Mouse (Mus musculus): ENCODE measurements around the gene Tbk1. TPM values are rescaled to one million over a fixed set of nuclear protein-coding genes. Genes with fewer than 3 reads are reported as not detected.

Gene Tbk1
- 33.8 and 34.4 TPM in 2 replicates for polyA plus RNA-seq (2016; fragmentation: Nextera tagmentation; extraction: Ambion mirVana)

DNA sequence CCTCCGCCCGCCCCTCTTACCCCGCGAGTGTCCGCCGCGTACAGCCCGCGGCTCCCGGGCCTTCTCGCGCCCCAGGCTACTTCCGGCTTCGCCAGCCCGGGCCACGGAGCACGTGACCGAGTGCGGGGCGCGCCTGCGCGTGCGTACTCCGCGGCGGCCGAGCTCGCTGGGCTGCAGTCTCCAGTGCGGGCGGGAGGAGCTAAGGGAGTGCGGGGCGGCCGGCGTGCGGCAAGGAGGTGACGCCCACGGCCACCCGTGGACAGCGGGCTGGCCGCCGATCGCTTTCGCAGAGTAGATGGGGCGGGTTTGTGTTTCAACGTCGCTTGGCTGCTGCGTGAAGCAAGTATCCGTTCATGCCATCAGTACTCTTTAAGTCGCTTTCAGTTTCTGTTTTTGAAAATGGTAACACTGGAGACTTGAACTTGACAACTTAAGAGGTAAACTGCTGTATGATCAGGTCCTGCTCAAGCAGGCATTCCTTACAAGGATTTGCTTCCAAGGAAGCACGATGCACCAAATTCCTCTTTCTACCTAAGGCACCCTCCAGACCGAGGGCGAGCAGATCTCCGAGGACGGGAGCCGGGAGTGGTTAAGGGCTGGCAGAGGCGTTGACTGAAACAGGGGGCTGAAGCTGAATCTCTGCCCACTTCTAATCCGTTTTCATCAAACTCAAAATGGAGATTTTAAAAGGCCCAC is at the start of gene Tbk1:
Tbk1 (minus strand) TSS at position 113 of the 696 bp plus-strand sequence.
- Histone ChIP-seq H3K9ac (peak within 1 kb of the TSS; percentile 94), H3K4me2 (replicated peaks) (peak within 1 kb of the TSS; percentile 65), H3K4me1 (peaks cover 14% of the 10 kb centered on the region), H3K4me3 (peak within 1 kb of the TSS; percentile 88), H3K9me3 (no peaks in the 10 kb centered on the region), H3K36me3 (peaks cover 41% of the 10 kb centered on the region), H3K27me3 (no peaks in the 10 kb centered on the region), H3K27ac (peak within 1 kb of the TSS; percentile 60)
- peak; percentile 97 for ATAC-seq (ENCODE audit: insufficient number of reproducible peaks, insufficient read depth, low FRiP score, low TSS enrichment)
- WGBS: under 1% methylated on average over 56 of the region's 58 CpGs

DNA sequence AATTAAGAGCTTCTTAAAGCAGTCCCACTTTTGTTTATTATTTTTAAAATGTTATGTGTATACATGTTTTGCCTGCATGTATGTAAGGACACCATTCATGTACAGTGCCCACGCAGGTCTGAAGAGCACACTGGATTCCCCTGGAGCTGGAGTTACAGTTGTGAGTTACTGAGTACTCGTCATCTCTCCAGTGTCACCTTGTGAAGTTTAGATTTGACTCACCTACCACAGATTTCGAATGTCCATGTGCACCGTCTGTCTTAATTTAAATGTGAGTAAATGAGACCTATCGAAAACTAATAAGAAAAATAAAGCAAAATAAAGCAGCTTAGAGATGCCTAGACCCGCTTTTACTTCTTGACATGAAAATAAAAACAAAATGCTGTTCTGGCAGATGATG is 49.7 kb upstream of the Tbk1 start:
- WGBS: 88% methylated on average over 6 of the region's 6 CpGs
- no peak for ATAC-seq (ENCODE audit: insufficient number of reproducible peaks, insufficient read depth, low FRiP score, low TSS enrichment)

DNA sequence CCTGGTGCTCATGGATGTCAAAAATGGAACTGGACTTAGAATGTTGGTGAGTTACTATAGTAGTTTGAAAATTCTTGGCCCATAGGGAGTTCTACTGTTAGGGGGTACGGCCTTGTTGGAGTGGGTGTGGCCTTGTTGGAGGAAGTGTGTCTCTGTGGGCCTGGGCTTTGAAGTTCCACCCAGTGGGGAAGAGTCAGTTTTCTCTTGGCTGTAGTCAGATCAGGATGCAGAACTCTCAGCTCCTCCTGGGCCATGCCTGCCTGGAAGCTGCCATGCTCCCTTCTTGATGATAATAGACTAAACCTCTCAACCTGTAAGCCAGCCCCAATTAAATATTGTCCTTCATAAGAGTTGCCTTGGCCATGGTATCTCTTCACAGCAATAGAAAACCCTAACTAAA is 47.6 kb upstream of the Tbk1 start:
- Histone ChIP-seq H3K4me3 (no peak overlapping the region), H3K27me3 (no peaks in the 10 kb centered on the region), H3K9ac (no peak overlapping the region), H3K4me2 (replicated peaks) (no peak overlapping the region), H3K27ac (no peak overlapping the region), H3K9me3 (no peaks in the 10 kb centered on the region), H3K4me1 (no peaks in the 10 kb centered on the region), H3K36me3 (no peaks in the 10 kb centered on the region)
- no peak for ATAC-seq (ENCODE audit: insufficient number of reproducible peaks, insufficient read depth, low FRiP score, low TSS enrichment)
- 40% methylated on average over 1 of the region's 1 CpGs for WGBS

More for the DNA sequence above, 49.7 kb upstream of the Tbk1 start:
- Histone ChIP-seq H3K27ac (no peak overlapping the region), H3K4me3 (no peak overlapping the region), H3K9ac (no peak overlapping the region), H3K27me3 (no peaks in the 10 kb centered on the region), H3K36me3 (no peaks in the 10 kb centered on the region), H3K4me2 (replicated peaks) (no peak overlapping the region), H3K4me1 (no peaks in the 10 kb centered on the region; the same call in 1 of the 2 replicates), H3K9me3 (no peaks in the 10 kb centered on the region)

DNA sequence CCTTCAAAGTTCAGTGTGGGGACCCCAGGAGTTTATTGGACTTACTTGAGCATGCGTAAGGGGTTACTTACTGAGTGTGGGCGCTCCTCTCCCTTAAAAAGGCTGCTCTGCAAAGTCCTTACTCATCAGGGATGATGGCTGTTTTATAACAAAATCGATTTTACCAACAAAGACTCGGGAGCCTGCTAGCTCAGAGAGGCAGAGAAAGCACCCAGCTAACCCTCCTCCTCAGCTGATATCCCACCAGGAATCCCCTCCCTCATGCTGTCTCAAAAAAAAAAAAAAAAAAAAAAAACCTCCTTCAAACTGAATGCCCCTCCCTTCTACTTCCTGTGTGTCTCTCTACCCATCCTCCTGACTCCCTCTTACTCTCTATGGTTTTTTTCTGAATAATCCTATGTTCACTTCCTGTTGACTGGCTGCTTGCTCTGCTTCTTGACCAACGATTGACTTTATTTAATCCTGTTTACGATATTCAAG is 42.0 kb upstream of the Tbk1 start:
- no peak overlapping the region for H3K4me2 ChIP-seq (replicated peaks)
- H3K4me3 ChIP-seq: no peak overlapping the region
- H3K9me3 ChIP-seq: no peaks in the 10 kb centered on the region
- ATAC-seq (ENCODE audit: insufficient number of reproducible peaks, insufficient read depth, low FRiP score, low TSS enrichment): no peak
- H3K36me3 ChIP-seq: no peaks in the 10 kb centered on the region
- peaks cover 10% of the 10 kb centered on the region; the same call in 1 of the 2 replicates for H3K4me1 ChIP-seq
- H3K27me3 ChIP-seq: no peaks in the 10 kb centered on the region
- H3K9ac ChIP-seq: no peak overlapping the region
- H3K27ac ChIP-seq: no peak overlapping the region
- WGBS: 91% methylated on average over 6 of the region's 6 CpGs

DNA sequence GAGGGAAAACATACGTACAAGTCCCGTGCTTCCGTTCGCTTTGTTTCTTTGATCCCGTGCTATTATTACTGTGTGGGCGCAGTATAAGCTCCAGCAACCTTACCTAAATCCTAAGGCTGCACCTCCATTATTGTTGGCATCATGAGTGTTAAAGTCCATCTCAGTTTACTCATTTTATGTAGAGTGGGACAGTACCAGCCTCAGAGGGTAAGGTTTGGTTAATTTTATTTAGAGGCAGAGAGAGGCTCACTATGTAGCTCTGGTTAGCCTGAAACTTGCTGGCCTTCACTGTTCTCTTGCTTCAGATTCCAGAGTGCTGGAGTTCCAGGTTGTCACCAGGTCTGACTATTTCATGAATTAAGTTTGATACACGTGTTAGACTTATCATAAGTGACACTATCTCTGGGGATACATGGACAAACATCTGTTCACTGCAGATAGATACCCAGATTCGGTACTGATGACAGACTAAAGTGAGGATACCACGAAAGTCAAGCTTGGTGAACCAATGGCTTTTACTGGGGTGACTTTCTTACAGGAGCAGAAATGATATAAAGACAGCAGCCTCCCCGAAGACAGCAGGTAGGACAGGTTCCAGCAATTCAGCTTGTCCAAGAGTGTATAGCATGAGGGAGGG is 40.7 kb upstream of the Tbk1 start:
- H3K9ac ChIP-seq: no peak overlapping the region
- H3K27me3 ChIP-seq: no peaks in the 10 kb centered on the region
- no peaks in the 10 kb centered on the region for H3K9me3 ChIP-seq
- peaks cover 10% of the 10 kb centered on the region; the same call in 1 of the 2 replicates for H3K4me1 ChIP-seq
- ATAC-seq (ENCODE audit: insufficient number of reproducible peaks, insufficient read depth, low FRiP score, low TSS enrichment): no peak
- WGBS: 87% methylated on average over 10 of the region's 10 CpGs
- H3K4me2 ChIP-seq (replicated peaks): no peak overlapping the region
- no peak overlapping the region for H3K4me3 ChIP-seq
- H3K27ac ChIP-seq: no peak overlapping the region
- peaks cover under 1% of the 10 kb centered on the region for H3K36me3 ChIP-seq

DNA sequence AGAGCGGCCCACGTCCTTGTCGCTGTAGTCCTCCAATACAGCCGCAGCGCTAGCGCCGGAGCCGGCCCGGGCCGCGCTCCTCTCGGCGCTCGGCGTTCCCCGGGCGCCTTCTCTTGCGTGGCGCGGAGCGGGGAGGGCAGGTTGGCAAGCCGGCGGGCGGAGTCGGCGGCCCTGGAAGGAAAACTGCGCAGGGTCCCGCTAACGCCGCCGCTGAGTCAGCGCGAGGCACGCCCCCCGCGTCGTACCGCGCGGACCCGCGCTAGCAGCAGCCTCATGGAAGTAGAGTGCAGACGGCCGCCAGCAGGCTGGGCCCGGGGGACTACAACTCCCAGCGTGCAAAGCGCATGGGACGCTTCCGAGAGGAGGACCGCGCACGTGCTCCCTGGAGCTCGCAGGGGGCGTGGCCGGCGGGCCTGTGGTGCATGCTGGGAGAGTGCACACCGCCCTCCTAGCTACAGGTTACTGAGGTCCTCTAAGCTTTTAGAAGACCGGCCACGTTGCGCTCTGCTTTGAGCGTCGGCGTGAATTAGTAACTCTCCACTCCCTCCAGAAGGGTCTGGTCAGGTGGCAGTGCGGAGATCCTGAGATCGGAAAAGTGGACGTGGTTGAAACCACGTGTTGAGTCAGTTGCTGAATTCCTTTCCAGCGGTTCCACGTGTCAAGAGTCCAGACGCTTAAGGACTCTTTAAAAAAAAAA is 39.7 kb upstream of the Tbk1 start, which contains the start of gene Xpot:
Xpot (minus strand) TSS at position 147 of the 697 bp plus-strand sequence.
- Histone ChIP-seq H3K27me3 (no peaks in the 10 kb centered on the region), H3K9me3 (no peaks in the 10 kb centered on the region), H3K9ac (peak within 1 kb of the TSS; percentile 86), H3K27ac (peak within 1 kb of the TSS; percentile 96), H3K4me1 (peaks cover 10% of the 10 kb centered on the region; the same call in 1 of the 2 replicates), H3K4me3 (peak within 1 kb of the TSS; percentile 85), H3K36me3 (peaks cover 10% of the 10 kb centered on the region), H3K4me2 (replicated peaks) (peak within 1 kb of the TSS; percentile 72)
- ATAC-seq (ENCODE audit: insufficient number of reproducible peaks, insufficient read depth, low FRiP score, low TSS enrichment): peak; percentile 99
- under 1% methylated on average over 70 of the region's 70 CpGs for WGBS

DNA sequence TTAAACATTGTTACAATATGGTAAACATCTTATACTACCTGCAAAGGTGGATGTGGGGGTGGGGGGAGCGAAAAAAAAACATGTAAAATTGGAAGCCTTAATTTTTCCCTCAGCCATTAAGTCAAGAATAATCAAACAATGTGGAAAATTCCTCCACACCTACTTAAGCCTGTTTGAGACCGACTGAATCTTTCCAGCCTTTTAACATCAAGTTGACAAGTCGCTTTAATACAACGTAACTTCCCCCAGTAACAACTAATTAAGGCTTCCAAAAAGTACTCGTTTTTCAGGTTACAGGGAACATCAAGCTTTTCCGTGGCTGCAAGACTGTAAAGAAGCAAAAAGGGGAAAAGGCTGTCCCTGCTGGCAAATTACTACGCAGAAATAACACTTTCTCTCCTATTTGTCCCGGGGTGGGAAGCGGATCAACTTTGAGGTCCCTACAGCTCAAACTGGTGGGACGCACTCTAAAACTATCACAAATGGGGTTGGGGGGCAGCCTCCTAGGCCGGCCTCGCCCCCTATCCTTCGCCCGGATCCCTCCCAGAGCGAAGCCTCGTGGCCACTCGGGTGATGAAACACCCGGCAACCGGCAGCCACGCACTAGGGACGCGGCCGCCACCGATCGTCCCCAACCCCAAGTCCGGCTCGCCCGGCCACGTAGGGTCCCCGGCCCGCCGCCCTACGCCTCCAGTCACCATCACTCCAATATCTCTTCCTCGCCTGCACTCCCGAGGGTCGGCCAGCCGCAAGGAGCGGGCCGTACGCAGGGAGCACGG is 39.0 kb upstream of the Tbk1 start:
- peak overlapping the region; percentile 86 for H3K9ac ChIP-seq
- H3K4me3 ChIP-seq: peak overlapping the region; percentile 85
- no peaks in the 10 kb centered on the region for H3K9me3 ChIP-seq
- WGBS: under 1% methylated on average over 41 of the region's 41 CpGs
- H3K4me1 ChIP-seq: peaks cover 10% of the 10 kb centered on the region; the same call in 1 of the 2 replicates
- H3K27ac ChIP-seq: peak overlapping the region; percentile 96
- H3K4me2 ChIP-seq (replicated peaks): peak overlapping the region; percentile 72
- ATAC-seq (ENCODE audit: insufficient number of reproducible peaks, insufficient read depth, low FRiP score, low TSS enrichment): peak; percentile 60
- H3K27me3 ChIP-seq: no peaks in the 10 kb centered on the region
- peaks cover 18% of the 10 kb centered on the region for H3K36me3 ChIP-seq

DNA sequence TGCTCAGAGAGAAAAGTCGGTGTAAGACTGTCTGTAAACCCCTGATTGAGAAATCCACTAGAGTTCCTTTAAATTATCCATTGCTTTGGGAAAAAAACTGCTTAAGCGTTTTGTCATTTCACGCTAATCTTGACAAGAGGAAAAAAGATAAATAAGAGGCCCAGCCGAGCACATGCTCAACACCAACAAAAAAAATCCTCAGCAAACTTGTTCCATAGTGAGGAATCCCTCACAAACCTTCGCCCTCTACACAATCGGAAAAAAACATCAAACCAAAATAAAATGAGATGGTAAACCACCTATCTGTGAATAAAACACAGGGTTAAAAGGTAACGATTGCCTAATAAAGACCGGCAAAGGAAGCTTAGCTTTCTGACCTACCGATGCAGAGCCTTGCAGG is 38.4 kb upstream of the Tbk1 start:
- Histone ChIP-seq H3K9me3 (no peaks in the 10 kb centered on the region), H3K4me3 (peak overlapping the region; percentile 85), H3K27me3 (no peaks in the 10 kb centered on the region), H3K4me2 (replicated peaks) (peak overlapping the region; percentile 72), H3K4me1 (peaks cover 10% of the 10 kb centered on the region; the same call in 1 of the 2 replicates), H3K36me3 (peaks cover 23% of the 10 kb centered on the region), H3K9ac (peak overlapping the region; percentile 86), H3K27ac (no peak overlapping the region; the same call in 1 of the 2 replicates)
- no peak for ATAC-seq (ENCODE audit: insufficient number of reproducible peaks, insufficient read depth, low FRiP score, low TSS enrichment)
- 24% methylated on average over 9 of the region's 9 CpGs for WGBS

DNA sequence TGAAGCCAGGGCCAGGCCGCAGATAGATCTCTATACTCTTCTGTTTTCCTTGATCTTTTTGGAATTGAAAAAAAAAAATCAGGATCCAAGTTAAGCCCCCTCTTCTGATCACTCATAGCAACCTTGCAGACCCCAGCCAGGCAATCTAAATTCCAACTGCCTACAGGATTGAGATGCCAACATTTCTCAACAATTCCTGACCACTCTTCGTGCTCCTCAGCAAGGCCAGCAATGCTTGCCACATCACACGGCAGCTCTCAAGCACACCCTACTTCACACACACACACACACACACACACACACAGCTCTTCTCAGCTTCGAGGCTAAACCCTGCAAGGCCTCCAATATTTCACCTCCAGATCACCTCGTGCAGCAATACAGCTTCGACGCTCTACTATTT is 37.1 kb upstream of the Tbk1 start:
- Histone ChIP-seq H3K27me3 (no peaks in the 10 kb centered on the region), H3K9me3 (no peaks in the 10 kb centered on the region), H3K9ac (no peak overlapping the region), H3K27ac (no peak overlapping the region), H3K4me1 (peaks cover 10% of the 10 kb centered on the region; the same call in 1 of the 2 replicates), H3K4me3 (no peak overlapping the region), H3K36me3 (peaks cover 35% of the 10 kb centered on the region), H3K4me2 (replicated peaks) (no peak overlapping the region)
- WGBS: 88% methylated on average over 7 of the region's 7 CpGs
- no peak for ATAC-seq (ENCODE audit: insufficient number of reproducible peaks, insufficient read depth, low FRiP score, low TSS enrichment)

DNA sequence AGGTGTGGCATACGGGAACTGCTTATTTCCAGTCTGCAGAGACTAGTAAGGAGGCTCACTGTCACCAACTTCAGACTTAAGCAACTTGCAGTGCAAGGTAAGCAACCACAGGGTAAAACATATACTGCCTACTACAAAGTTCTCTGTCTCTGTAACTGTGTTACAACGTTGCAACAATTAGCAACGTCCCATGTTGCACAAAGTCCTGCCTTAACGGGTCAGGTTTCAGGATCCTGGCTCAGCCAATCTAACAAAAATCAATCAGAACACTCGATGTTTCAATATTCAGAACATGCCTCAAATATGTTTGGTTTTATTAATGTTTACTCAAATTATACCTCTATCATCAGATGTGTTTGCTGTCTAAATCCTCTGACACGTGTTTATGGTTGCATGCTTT is 35.8 kb upstream of the Tbk1 start:
- ATAC-seq (ENCODE audit: insufficient number of reproducible peaks, insufficient read depth, low FRiP score, low TSS enrichment): no peak
- 82% methylated on average over 6 of the region's 6 CpGs for WGBS
- H3K9me3 ChIP-seq: no peaks in the 10 kb centered on the region
- H3K36me3 ChIP-seq: peaks cover 46% of the 10 kb centered on the region
- H3K4me2 ChIP-seq (replicated peaks): no peak overlapping the region
- H3K4me1 ChIP-seq: peaks cover 10% of the 10 kb centered on the region; the same call in 1 of the 2 replicates
- H3K9ac ChIP-seq: no peak overlapping the region
- no peak overlapping the region for H3K4me3 ChIP-seq
- no peaks in the 10 kb centered on the region for H3K27me3 ChIP-seq
- H3K27ac ChIP-seq: no peak overlapping the region

DNA sequence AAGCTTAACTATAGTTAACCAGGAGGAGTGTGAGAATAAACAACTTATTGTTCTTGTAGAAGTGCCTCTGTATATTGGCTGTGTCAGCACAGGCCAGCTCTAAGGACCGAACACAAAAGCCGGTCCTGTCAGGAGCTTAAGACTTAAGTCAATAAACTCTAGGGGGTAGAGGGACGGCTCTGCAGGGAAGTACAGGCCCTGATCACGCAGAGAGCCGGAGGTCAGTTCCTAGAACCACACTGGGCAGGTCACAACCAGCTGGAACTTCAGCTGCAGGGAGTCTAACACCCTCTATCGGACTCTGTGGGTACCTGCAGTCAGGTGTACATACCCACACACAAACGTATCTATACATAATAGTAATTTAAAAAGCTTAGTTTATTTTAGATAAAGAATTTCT is 29.3 kb upstream of the Tbk1 start:
- no peaks in the 10 kb centered on the region for H3K9me3 ChIP-seq
- no peak overlapping the region for H3K4me3 ChIP-seq
- H3K36me3 ChIP-seq: peaks cover 89% of the 10 kb centered on the region
- no peaks in the 10 kb centered on the region for H3K27me3 ChIP-seq
- H3K9ac ChIP-seq: no peak overlapping the region
- H3K4me2 ChIP-seq (replicated peaks): no peak overlapping the region
- no peaks in the 10 kb centered on the region for H3K4me1 ChIP-seq
- WGBS: 51% methylated on average over 7 of the region's 7 CpGs
- H3K27ac ChIP-seq: no peak overlapping the region
- ATAC-seq (ENCODE audit: insufficient number of reproducible peaks, insufficient read depth, low FRiP score, low TSS enrichment): no peak
